Mouse (Mus musculus): ENCODE measurements around the gene Gpsm3.

DNA sequence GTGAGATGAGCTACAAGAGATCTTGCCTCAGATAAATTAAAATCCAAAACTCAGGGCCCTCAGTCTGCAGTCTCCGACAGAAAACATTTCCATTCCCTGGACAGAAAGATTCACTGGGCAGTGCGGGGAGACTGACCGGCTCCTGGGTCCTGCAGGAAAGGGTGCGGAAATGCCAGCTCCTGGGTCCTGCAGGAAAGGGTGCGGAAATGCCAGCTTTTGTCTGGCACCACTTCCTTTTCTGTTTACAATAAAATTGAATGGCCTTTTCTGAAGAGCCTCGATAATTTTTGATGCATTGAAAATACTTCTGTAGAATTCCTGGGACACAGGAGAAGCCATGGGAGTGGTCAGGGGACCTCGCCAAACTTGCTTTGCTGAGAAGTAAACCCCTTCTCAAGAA, 30.5 kb upstream of the Gpsm3 start:
- no peak for TF ChIP-seq CTCF (conservative IDR thresholded peaks at IDR 0.05; ENCODE audit: insufficient read depth, insufficient read length, low read depth, low read length)
- no peak for TF ChIP-seq POLR2A (IDR thresholded peaks at IDR 0.05; ENCODE audit: low read depth, low read length)
